Mouse (Mus musculus): ENCODE results near the gene Med8. TPM values are rescaled to one million over a fixed set of nuclear protein-coding genes. Genes with fewer than 3 reads are reported as not detected.
A peak's percentile ranks its signal among the peaks of the same experiment; 100 is the strongest.

The Med8 gene
- total RNA-seq (2021) (10 to 100 TPM; 55.6 to 68.1 TPM), polyA plus RNA-seq (2012; rRNA removed) (10.6 and 12.1 TPM in 2 replicates)
- long read RNA-seq, transcript Med8-203 (7 exons, 1,134 nt): minor isoform, 8 of 36 reads
- long read RNA-seq, transcript Med8-201 (7 exons, 1,145 nt): major isoform, 23 of 36 reads
- long read RNA-seq, partial matches to known transcripts: 2 of 36 reads
- long read RNA-seq, other reads (novel, unspliced or antisense): 3 of 36 reads

- peak; percentile 95 for DNase-seq
Measured at GRCm38 (mm10) chr4:118409142-118409900, at the start of gene Med8, which contains the start of gene Szt2. Gene Med8 (plus strand): TSS chr4:118409337. Gene Szt2 (minus strand): TSS chr4:118409273.

- DNase-seq: peak; percentile 89
Measured at GRCm38 (mm10) chr4:118359896-118360720, 49.0 kb upstream of the Med8 start.

- DNase-seq: no peak
Measured at GRCm38 (mm10) chr4:118361451-118361850, 47.7 kb upstream of the Med8 start.

- DNase-seq: no peak
Measured at GRCm38 (mm10) chr4:118362879-118363278, 46.3 kb upstream of the Med8 start.

GRCm38 (mm10) chr4:118363985-118364384 is 45.2 kb upstream of the Med8 start:
- DNase-seq: no peak

- no peak for DNase-seq
Measured at GRCm38 (mm10) chr4:118364641-118365040, 44.5 kb upstream of the Med8 start.

GRCm38 (mm10) chr4:118365991-118366390 is 43.1 kb upstream of the Med8 start:
- no peak for DNase-seq

GRCm38 (mm10) chr4:118367551-118367950 is 41.6 kb upstream of the Med8 start:
- DNase-seq: no peak

GRCm38 (mm10) chr4:118368616-118369015 is 40.5 kb upstream of the Med8 start:
- peak; percentile 63 for DNase-seq

- DNase-seq: no peak
Measured at GRCm38 (mm10) chr4:118371822-118372221, 37.3 kb upstream of the Med8 start.

GRCm38 (mm10) chr4:118375999-118376398 is 33.1 kb upstream of the Med8 start:
- no peak for DNase-seq

GRCm38 (mm10) chr4:118383271-118383670 is 25.9 kb upstream of the Med8 start:
- no peak for DNase-seq

GRCm38 (mm10) chr4:118387316-118387715 is 21.8 kb upstream of the Med8 start:
- DNase-seq: no peak

- DNase-seq: no peak
Measured at GRCm38 (mm10) chr4:118390146-118390545, 19.0 kb upstream of the Med8 start.

GRCm38 (mm10) chr4:118394505-118394904 is 14.6 kb upstream of the Med8 start:
- no peak for DNase-seq

- DNase-seq: no peak
Measured at GRCm38 (mm10) chr4:118395289-118395688, 13.8 kb upstream of the Med8 start.

GRCm38 (mm10) chr4:118396433-118396832 is 12.7 kb upstream of the Med8 start:
- DNase-seq: no peak

- peak; percentile 21 for DNase-seq
Measured at GRCm38 (mm10) chr4:118398400-118398799, 10.7 kb upstream of the Med8 start.

GRCm38 (mm10) chr4:118401421-118401820 is 7.7 kb upstream of the Med8 start:
- DNase-seq: no peak

GRCm38 (mm10) chr4:118401918-118402317 is 7.2 kb upstream of the Med8 start:
- peak; percentile 48 for DNase-seq

- peak; percentile 59 for DNase-seq
Measured at GRCm38 (mm10) chr4:118402701-118403100, 6.4 kb upstream of the Med8 start.

- no peak for DNase-seq
Measured at GRCm38 (mm10) chr4:118410871-118411270, 1.7 kb downstream of the Med8 start.

- no peak for DNase-seq
Measured at GRCm38 (mm10) chr4:118413553-118413952, 4.4 kb downstream of the Med8 start.
